Comparison of ENCODE assay signal across 29 mouse cellular contexts in the genomic region with DNA sequence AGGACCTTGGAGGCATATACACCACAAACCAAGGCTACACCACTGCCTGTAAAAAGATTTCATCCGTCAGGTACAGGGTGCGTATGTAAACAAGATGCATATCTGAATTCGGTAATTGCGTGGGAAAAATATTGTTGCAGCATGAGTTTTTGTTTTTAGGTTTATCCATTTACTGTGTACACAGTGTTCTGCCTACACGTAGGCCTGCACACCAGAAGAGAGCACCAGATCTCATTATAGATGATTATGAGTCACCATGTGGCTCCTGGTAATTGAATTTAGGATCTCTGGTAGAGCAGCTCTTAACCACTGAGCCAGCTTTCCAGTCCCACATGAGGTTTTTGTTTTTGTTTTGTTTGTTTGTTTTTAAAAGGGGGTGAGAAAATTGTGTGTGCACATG. TPM values are rescaled to one million over a fixed set of nuclear protein-coding genes. Genes with fewer than 3 reads are reported as not detected.
A peak's percentile ranks its signal among the peaks of the same experiment; 100 is the strongest.
DNase-seq lines count a peak whose midpoint lies in the region; ATAC-seq lines count a peak whose summit lies in the region.
"Had no signal": no experiment of that assay in that cellular context is flagged by ENCODE, and none has a peak within 500 bp of the region (broad histone marks: within the 10 kb centered on the region; RNA-seq: fewer than 3 reads in every experiment).

No protein-coding gene starts in this region.

- intact Hi-C loops in heart, postnatal 25 days (cut with DNase I): no loop called here

- 90% methylated on average over 5 of the region's 5 CpGs for WGBS in heart, embryonic 12.5 days
- WGBS in midbrain, embryonic 10.5 days: 85% methylated on average over 5 of the region's 5 CpGs
- WGBS in midbrain, embryonic 13.5 days: 84% methylated on average over 5 of the region's 5 CpGs

- DNase-seq in adrenal gland, adult 2 months: peak; percentile 35
- no peak for DNase-seq in adrenal gland, postnatal 4 days (ENCODE audit: low spot score in 2 of 2)
- DNase-seq in heart, adult 11 months: peak; percentile 33
- no peak for DNase-seq in midbrain, embryonic 10.5 days (ENCODE audit: low spot score)
- no peak for DNase-seq in heart, postnatal 25 days (ENCODE audit: low spot score)
- DNase-seq in kidney, postnatal 10 days: no peak
- DNase-seq: adrenal gland, adult 8-10 months; cerebellum, adult 11 months; cerebellum, adult 9-11 months; embryo, embryonic 11 days; heart, postnatal 14 days; kidney, adult 11 months; kidney, postnatal 25 days; liver, embryonic 13.5 days; lung, adult 18-20 months; lung, postnatal 4 days; right cerebral cortex, postnatal 4 days; thymus, adult 18-20 months; thymus, postnatal 36 days had no signal

- no peak overlapping the region for H3K9ac ChIP-seq in heart, embryonic 12.5 days
- no peak overlapping the region for H3K9ac ChIP-seq in midbrain, embryonic 13.5 days (replicated peaks)
- H3K9ac ChIP-seq: forebrain, embryonic 12.5 days; limb, embryonic 15.5 days; liver, embryonic 13.5 days; midbrain, embryonic 15.5 days had no signal

- H3K4me1 ChIP-seq in heart, embryonic 12.5 days (replicated peaks): peaks cover 11% of the 10 kb centered on the region
- H3K4me1 ChIP-seq in midbrain, embryonic 10.5 days: peaks cover 40% of the 10 kb centered on the region
- peaks cover 23% of the 10 kb centered on the region for H3K4me1 ChIP-seq in midbrain, embryonic 13.5 days (replicated peaks)

- peaks cover 26% of the 10 kb centered on the region for H3K36me3 ChIP-seq in heart, embryonic 12.5 days
- peaks cover 26% of the 10 kb centered on the region for H3K36me3 ChIP-seq in midbrain, embryonic 10.5 days
- peaks cover 19% of the 10 kb centered on the region for H3K36me3 ChIP-seq in midbrain, embryonic 13.5 days

- ATAC-seq in heart, embryonic 12.5 days (ENCODE audit: insufficient number of reproducible peaks, low FRiP score): no peak
- no peak for ATAC-seq in midbrain, embryonic 13.5 days
- ATAC-seq: activated CD4-positive, CD25-positive, alpha-beta regulatory T cell, adult 4 months; lung, postnatal 0 days; midbrain, embryonic 15.5 days had no signal

- H3K27ac ChIP-seq in heart, embryonic 12.5 days (ENCODE audit: poor library complexity, severe bottlenecking): no peak overlapping the region
- 0 out of 2 replicates have a peak overlapping the region, but pooled peaks have one; percentile 50 for H3K27ac ChIP-seq in midbrain, embryonic 10.5 days (replicated peaks)
- no peak overlapping the region for H3K27ac ChIP-seq in midbrain, embryonic 13.5 days
- H3K27ac ChIP-seq: forebrain, embryonic 12.5 days; limb, embryonic 10.5 days; limb, embryonic 15.5 days; liver, embryonic 13.5 days; midbrain, embryonic 15.5 days; stomach, postnatal 0 days had no signal

- no peaks in the 10 kb centered on the region for H3K9me3 ChIP-seq in heart, embryonic 12.5 days (replicated peaks)
- H3K9me3 ChIP-seq in midbrain, embryonic 10.5 days (replicated peaks): no peaks in the 10 kb centered on the region
- H3K9me3 ChIP-seq in midbrain, embryonic 13.5 days: no peaks in the 10 kb centered on the region
- H3K9me3 ChIP-seq: forebrain, embryonic 12.5 days; limb, embryonic 10.5 days; limb, embryonic 15.5 days; liver, embryonic 13.5 days; midbrain, embryonic 15.5 days had no signal

- no peak overlapping the region for H3K4me3 ChIP-seq in heart, embryonic 12.5 days
- no peak overlapping the region for H3K4me3 ChIP-seq in midbrain, embryonic 10.5 days
- no peak overlapping the region for H3K4me3 ChIP-seq in midbrain, embryonic 13.5 days (replicated peaks)
- H3K4me3 ChIP-seq: erythroblast, embryonic 14.5 days; forebrain, embryonic 12.5 days; limb, embryonic 10.5 days; limb, embryonic 15.5 days; liver, embryonic 13.5 days; midbrain, embryonic 15.5 days had no signal

- no peak overlapping the region for H3K4me2 ChIP-seq in heart, embryonic 12.5 days
- H3K4me2 ChIP-seq in midbrain, embryonic 13.5 days (replicated peaks): no peak overlapping the region
- H3K4me2 ChIP-seq: forebrain, embryonic 12.5 days; limb, embryonic 15.5 days; liver, embryonic 13.5 days; midbrain, embryonic 15.5 days had no signal

- H3K27me3 ChIP-seq in heart, embryonic 12.5 days (replicated peaks): no peaks in the 10 kb centered on the region
- H3K27me3 ChIP-seq in midbrain, embryonic 10.5 days (ENCODE audit: low read depth, poor library complexity, severe bottlenecking): no peaks in the 10 kb centered on the region
- no peaks in the 10 kb centered on the region for H3K27me3 ChIP-seq in midbrain, embryonic 13.5 days
- H3K27me3 ChIP-seq: forebrain, embryonic 12.5 days; limb, embryonic 15.5 days; liver, embryonic 13.5 days; midbrain, embryonic 15.5 days had no signal

RNA-seq across cellular contexts. Expression of a gene that starts 5.6 kb away (rescaled TPM):
- 100 to 1,000 TPM; 162 to 208 TPM for total RNA-seq in adrenal gland, adult 2 months (2021)
- polyA plus RNA-seq in adrenal gland, adult 2 months (2012; rRNA removed): 44.2 and 45.1 TPM in 2 replicates
- total RNA-seq in adrenal gland, postnatal 4 days (2021): 100 to 1,000 TPM; 155 to 168 TPM
- 217 and 218 TPM in 2 replicates for polyA plus RNA-seq in heart, embryonic 12.5 days (2016; fragmentation: Nextera tagmentation; extraction: Ambion mirVana)
- 211 and 231 TPM in 2 replicates for polyA plus RNA-seq in midbrain, embryonic 10.5 days (2016; fragmentation: Nextera tagmentation; extraction: Ambion mirVana)
- polyA plus RNA-seq in midbrain, embryonic 13.5 days (2015; fragmentation: Nextera tagmentation; extraction: Ambion mirVana): 163 and 165 TPM in 2 replicates
- 100 to 1,000 TPM; 308 to 324 TPM for total RNA-seq in heart, postnatal 25 days (2021)

RNA-seq across cellular contexts. Expression of a gene that starts 5.7 kb away (rescaled TPM):
- total RNA-seq in adrenal gland, adult 2 months (2021): 10 to 100 TPM; 20.4 to 25.5 TPM
- polyA plus RNA-seq in adrenal gland, adult 2 months (2012; rRNA removed): 25.2 and 28.7 TPM in 2 replicates
- total RNA-seq in adrenal gland, postnatal 4 days (2021): 100 to 1,000 TPM in 1 of 2 experiments, 10 to 100 TPM in 1; 95.5 to 107 TPM
- polyA plus RNA-seq in heart, embryonic 12.5 days (2016; fragmentation: Nextera tagmentation; extraction: Ambion mirVana): 99.0 and 112 TPM in 2 replicates
- polyA plus RNA-seq in midbrain, embryonic 10.5 days (2016; fragmentation: Nextera tagmentation; extraction: Ambion mirVana): 236 and 246 TPM in 2 replicates
- 101 and 103 TPM in 2 replicates for polyA plus RNA-seq in midbrain, embryonic 13.5 days (2015; fragmentation: Nextera tagmentation; extraction: Ambion mirVana)
- total RNA-seq in heart, postnatal 25 days (2021): 10 to 100 TPM; 21.9 to 26.8 TPM

RNA-seq across cellular contexts. Expression of a gene that starts 18.2 kb away (rescaled TPM):
- 10 to 100 TPM; 35.7 to 39.7 TPM for total RNA-seq in adrenal gland, adult 2 months (2021)
- 46.2 and 47.0 TPM in 2 replicates for polyA plus RNA-seq in adrenal gland, adult 2 months (2012; rRNA removed)
- 10 to 100 TPM; 42.5 to 44.0 TPM for total RNA-seq in adrenal gland, postnatal 4 days (2021)
- 4.2 and 4.3 TPM in 2 replicates for polyA plus RNA-seq in heart, embryonic 12.5 days (2016; fragmentation: Nextera tagmentation; extraction: Ambion mirVana)
- 4.2 and 5.1 TPM in 2 replicates for polyA plus RNA-seq in midbrain, embryonic 10.5 days (2016; fragmentation: Nextera tagmentation; extraction: Ambion mirVana)
- polyA plus RNA-seq in midbrain, embryonic 13.5 days (2015; fragmentation: Nextera tagmentation; extraction: Ambion mirVana): 7.7 and 8.8 TPM in 2 replicates
- total RNA-seq in heart, postnatal 25 days (2021): 1 to 10 TPM; 6.2 to 6.3 TPM

RNA-seq across cellular contexts. Expression of a gene that starts 30.9 kb away (rescaled TPM):
- total RNA-seq in adrenal gland, adult 2 months (2021): 1,000 to 10,000 TPM; 2,613 to 2,674 TPM
- 2,736 and 3,470 TPM in 2 replicates for polyA plus RNA-seq in adrenal gland, adult 2 months (2012; rRNA removed)
- total RNA-seq in adrenal gland, postnatal 4 days (2021): 1,000 to 10,000 TPM; 1,146 to 1,218 TPM
- 4,345 and 4,378 TPM in 2 replicates for polyA plus RNA-seq in heart, embryonic 12.5 days (2016; fragmentation: Nextera tagmentation; extraction: Ambion mirVana)
- polyA plus RNA-seq in midbrain, embryonic 10.5 days (2016; fragmentation: Nextera tagmentation; extraction: Ambion mirVana): 2,729 and 3,222 TPM in 2 replicates
- 1,484 and 1,546 TPM in 2 replicates for polyA plus RNA-seq in midbrain, embryonic 13.5 days (2015; fragmentation: Nextera tagmentation; extraction: Ambion mirVana)
- total RNA-seq in heart, postnatal 25 days (2021): 1,000 to 10,000 TPM; 4,843 to 4,911 TPM

RNA-seq across cellular contexts. Expression of a gene that starts 34.5 kb away (rescaled TPM):
- total RNA-seq in adrenal gland, adult 2 months (2021): 10 to 100 TPM; 11.3 to 15.6 TPM
- polyA plus RNA-seq in adrenal gland, adult 2 months (2012; rRNA removed): 12.0 and 12.1 TPM in 2 replicates
- 10 to 100 TPM; 10.2 to 11.3 TPM for total RNA-seq in adrenal gland, postnatal 4 days (2021)
- 3.1 and 3.3 TPM in 2 replicates for polyA plus RNA-seq in heart, embryonic 12.5 days (2016; fragmentation: Nextera tagmentation; extraction: Ambion mirVana)
- polyA plus RNA-seq in midbrain, embryonic 10.5 days (2016; fragmentation: Nextera tagmentation; extraction: Ambion mirVana): 1.5 and 2.0 TPM in 2 replicates
- 3.2 and 3.7 TPM in 2 replicates for polyA plus RNA-seq in midbrain, embryonic 13.5 days (2015; fragmentation: Nextera tagmentation; extraction: Ambion mirVana)
- total RNA-seq in heart, postnatal 25 days (2021): 1 to 10 TPM; 4.1 to 5.0 TPM

Comparison
In these comparisons a context has a peak if more than half of its experiments do, and no peak if none do; other contexts are left out.
1. DNase-seq: peak in adrenal gland, adult 2 months (single experiment) and heart, adult 11 months (single experiment); none in adrenal gland, postnatal 4 days (0 of 2), midbrain, embryonic 10.5 days (single experiment), heart, postnatal 25 days (single experiment) and kidney, postnatal 10 days (single experiment).